Mouse (Mus musculus) limb, embryonic 11.5 days (tissue): Measurements from ENCODE around the gene Cacnb4. TPM values are rescaled to one million over a fixed set of nuclear protein-coding genes. Genes with fewer than 3 reads are reported as not detected.

Source experiments
- ATAC-seq: fragments of 200-750 bp; cut with Nextera tagmentation; 2 replicates; pipeline ENCODE4 v1.8.0; 2017; ENCODE audit warnings: low read depth; ENCODE audit not compliant: insufficient number of reproducible peaks, low FRiP score, low TSS enrichment
- DNase-seq: peaks from one replicate; pipeline ENCODE4 v3.0.0-alpha.2; 2015; ENCODE audit warnings: low spot score
- H3K27ac ChIP-seq: fragments of 300-500 bp; sonication (generic); replicated peaks from 2 replicates; pipeline ENCODE4 v1.5.1; 2014; ENCODE audit warnings: low read depth, mild to moderate bottlenecking, low read length
- H3K27me3 ChIP-seq: fragments of 300-500 bp; sonication (generic); 2 replicates; pipeline ENCODE4 v1.6.1; 2014; ENCODE audit warnings: mild to moderate bottlenecking, low read length, mixed read lengths; ENCODE audit not compliant: control insufficient read depth, insufficient read depth
- H3K36me3 ChIP-seq: fragments of 300-500 bp; sonication (generic); 2 replicates; pipeline ENCODE4 v1.6.1; 2014; ENCODE audit warnings: mild to moderate bottlenecking, low read length, moderate library complexity, mixed read lengths; ENCODE audit not compliant: control insufficient read depth, insufficient read depth
- H3K4me1 ChIP-seq: fragments of 300-500 bp; sonication (generic); 2 replicates; pipeline ENCODE4 v1.6.1; 2014; ENCODE audit warnings: low read length, mixed read lengths; ENCODE audit not compliant: control insufficient read depth, insufficient read depth
- H3K4me2 ChIP-seq: fragments of 300-500 bp; sonication (generic); 2 replicates; pipeline ENCODE4 v1.6.1; 2014; ENCODE audit warnings: low read depth, mild to moderate bottlenecking, moderate library complexity; ENCODE audit not compliant: severe bottlenecking
- H3K4me3 ChIP-seq: fragments of 300-500 bp; sonication (generic); 2 replicates; pipeline ENCODE4 v1.5.1; 2014; ENCODE audit warnings: low read depth, low read length
- H3K9ac ChIP-seq: fragments of 300-500 bp; sonication (generic); 2 replicates; pipeline ENCODE4 v1.6.1; 2014; ENCODE audit warnings: mild to moderate bottlenecking, low read length
- H3K9me3 ChIP-seq: fragments of 300-500 bp; sonication (generic); 2 replicates; pipeline ENCODE4 v1.6.1; 2016; ENCODE audit warnings: low read length; ENCODE audit not compliant: control insufficient read depth
- WGBS: fragments of 180-500 bp; shearing (Covaris S2); extraction: QIAGEN DNeasy Blood & Tissue Kit; methylation state at CpG from one replicate; pipeline ENCODE4 v1.1.7; 2014; 5-methylcytosine and 5-hydroxymethylcytosine counted together
- polyA plus RNA-seq: library from polyadenylated mRNA; unstranded; fragments of >200 nt; fragmentation: Nextera tagmentation; extraction: Ambion mirVana; gene quantifications from 2 replicates; pipeline ENCODE4 v1.2.1, GENCODE M21; 2014

The Cacnb4 gene
- polyA plus RNA-seq, 1 experiment from 2014 or later: 0.52 TPM

DNA sequence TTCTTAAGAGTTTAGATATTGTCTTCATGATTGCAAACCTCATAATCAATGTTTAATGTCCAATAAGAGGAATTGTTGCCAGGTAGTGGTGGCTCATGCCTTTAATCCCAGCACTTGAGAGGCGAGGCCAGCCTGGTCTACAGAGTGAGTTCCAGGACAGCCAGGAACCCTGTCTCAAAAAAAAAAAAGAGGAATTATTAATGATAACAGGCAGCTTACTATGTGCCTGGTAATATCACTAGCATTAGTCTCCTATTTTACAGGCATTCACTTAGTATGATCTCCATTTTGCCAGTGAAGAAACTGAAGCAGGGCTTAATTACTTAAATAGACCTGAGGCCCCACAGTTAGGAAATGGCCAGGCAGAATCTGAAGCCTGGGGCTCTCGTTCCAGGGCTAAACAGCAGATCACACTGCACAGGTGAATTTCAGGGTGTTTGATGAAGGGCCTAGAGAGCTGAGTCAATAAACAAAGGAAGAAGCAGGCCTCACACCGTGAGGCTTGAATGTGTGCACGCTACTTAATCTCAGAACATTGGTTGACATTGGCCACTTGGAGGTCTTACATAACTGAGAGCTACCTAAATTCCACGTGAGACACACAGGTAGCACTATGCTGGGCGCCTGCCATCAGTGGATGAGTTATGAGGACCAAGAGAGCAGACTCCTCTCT is 37.6 kb downstream of the Cacnb4 start:
- H3K4me1 ChIP-seq: no peaks in the 10 kb centered on the region

GRCm38 (mm10) chr2:52638226-52638625 is 38.4 kb downstream of the Cacnb4 start:
- 42% methylated on average over 4 of the region's 4 CpGs for WGBS
- ATAC-seq: no peak

More for the DNA sequence above, 37.6 kb downstream of the Cacnb4 start:
- no peak overlapping the region for H3K9ac ChIP-seq
- H3K9me3 ChIP-seq: no peaks in the 10 kb centered on the region
- no peak overlapping the region for H3K4me3 ChIP-seq
- H3K27me3 ChIP-seq: no peaks in the 10 kb centered on the region
- H3K4me2 ChIP-seq: no peak overlapping the region
- ATAC-seq: no peak
- WGBS: 72% methylated on average over 6 of the region's 6 CpGs
- DNase-seq: no peak
- no peaks in the 10 kb centered on the region for H3K36me3 ChIP-seq
- no peak overlapping the region for H3K27ac ChIP-seq

DNA sequence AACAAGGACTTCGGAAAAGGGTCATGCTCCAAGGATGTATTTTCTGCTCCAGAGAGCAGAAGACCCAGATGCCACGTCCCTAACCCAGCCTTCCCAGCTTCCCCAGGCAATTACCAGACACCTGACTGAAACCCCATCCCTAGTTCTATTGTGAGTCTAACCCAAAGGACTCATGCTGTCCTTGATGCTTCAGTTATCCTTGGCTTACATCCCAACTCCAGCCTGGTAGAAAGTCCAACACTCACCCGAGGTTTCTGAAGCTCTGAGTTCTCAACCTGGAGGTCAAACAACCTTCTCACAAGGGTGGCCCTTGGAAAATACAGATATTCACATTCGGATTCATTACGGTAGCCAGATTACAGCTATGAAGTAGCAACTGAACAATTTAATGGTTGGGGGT is 40.6 kb downstream of the Cacnb4 start:
- no peak overlapping the region for H3K4me2 ChIP-seq
- no peak overlapping the region for H3K4me3 ChIP-seq
- no peaks in the 10 kb centered on the region for H3K27me3 ChIP-seq
- no peaks in the 10 kb centered on the region for H3K4me1 ChIP-seq
- H3K9me3 ChIP-seq: no peaks in the 10 kb centered on the region
- no peak overlapping the region for H3K27ac ChIP-seq
- no peaks in the 10 kb centered on the region for H3K36me3 ChIP-seq
- WGBS: 71% methylated on average over 5 of the region's 5 CpGs
- H3K9ac ChIP-seq: no peak overlapping the region
- ATAC-seq (no peak), DNase-seq (no peak)

More at GRCm38 (mm10) chr2:52638226-52638625, 38.4 kb downstream of the Cacnb4 start:
- no peak overlapping the region for H3K4me3 ChIP-seq
- H3K4me2 ChIP-seq: no peak overlapping the region
- no peak overlapping the region for H3K27ac ChIP-seq
- H3K36me3 ChIP-seq: no peaks in the 10 kb centered on the region
- no peak for DNase-seq
- H3K9ac ChIP-seq: no peak overlapping the region
- H3K4me1 ChIP-seq: no peaks in the 10 kb centered on the region
- H3K9me3 ChIP-seq: no peaks in the 10 kb centered on the region
- H3K27me3 ChIP-seq: no peaks in the 10 kb centered on the region

GRCm38 (mm10) chr2:52635358-52635757 is 41.3 kb downstream of the Cacnb4 start:
- no peaks in the 10 kb centered on the region for H3K36me3 ChIP-seq
- ATAC-seq (no peak), DNase-seq (no peak)
- no peaks in the 10 kb centered on the region for H3K4me1 ChIP-seq
- WGBS: 11% methylated on average over 4 of the region's 4 CpGs
- H3K27me3 ChIP-seq: no peaks in the 10 kb centered on the region
- H3K9ac ChIP-seq: no peak overlapping the region
- no peak overlapping the region for H3K4me3 ChIP-seq
- no peaks in the 10 kb centered on the region for H3K9me3 ChIP-seq
- H3K4me2 ChIP-seq: no peak overlapping the region
- no peak overlapping the region for H3K27ac ChIP-seq

DNA sequence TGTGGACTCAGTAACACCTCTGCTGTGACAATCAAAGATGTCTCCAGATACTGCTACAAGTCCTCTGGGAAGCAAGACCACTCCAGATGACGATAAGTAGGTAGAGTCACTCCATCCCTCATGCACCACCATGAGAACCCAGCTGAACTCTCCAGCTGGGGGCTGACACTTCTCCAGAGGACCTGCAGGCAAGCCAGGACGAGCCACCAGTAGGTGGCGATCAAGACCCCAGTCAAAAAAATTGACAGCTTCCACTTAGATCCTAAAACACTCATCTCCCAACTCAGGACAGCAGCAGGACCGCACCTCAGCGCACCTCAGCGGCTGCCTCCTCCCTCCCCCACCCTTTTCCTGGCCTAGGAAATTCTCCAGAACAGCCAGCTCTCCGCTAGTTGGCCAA is 43.8 kb downstream of the Cacnb4 start:
- Histone ChIP-seq H3K9ac (no peak overlapping the region), H3K9me3 (no peaks in the 10 kb centered on the region), H3K27ac (no peak overlapping the region), H3K4me2 (no peak overlapping the region), H3K4me1 (no peaks in the 10 kb centered on the region), H3K4me3 (no peak overlapping the region), H3K27me3 (no peaks in the 10 kb centered on the region), H3K36me3 (no peaks in the 10 kb centered on the region)
- ATAC-seq (peak; percentile 47; the same call in 1 of the 2 replicates), DNase-seq (peak; percentile 81)
- 9% methylated on average over 7 of the region's 7 CpGs for WGBS

DNA sequence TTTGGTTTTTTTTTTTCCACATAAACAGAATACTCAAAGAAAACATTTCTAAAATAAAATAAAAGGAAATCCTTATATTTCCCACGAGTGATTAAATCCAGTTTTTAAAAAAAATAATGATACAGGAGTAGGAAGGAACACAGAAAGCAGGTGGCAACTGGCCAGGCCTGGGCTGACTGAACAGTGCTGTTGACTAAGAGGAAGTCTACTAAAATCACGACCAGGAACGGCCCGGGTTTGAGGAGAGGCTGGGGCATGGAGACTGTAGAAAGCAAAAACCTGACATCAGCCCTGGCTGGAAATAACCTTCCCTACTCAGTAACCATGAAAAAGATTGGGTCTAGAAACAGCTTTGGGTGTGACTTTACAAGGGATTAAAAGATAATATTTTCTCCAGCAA is 48.4 kb downstream of the Cacnb4 start:
- Histone ChIP-seq H3K4me3 (no peak overlapping the region), H3K27ac (no peak overlapping the region), H3K9me3 (no peaks in the 10 kb centered on the region), H3K4me1 (0 out of 2 replicates have a peak, but pooled peaks cover 4% of the 10 kb centered on the region), H3K4me2 (no peak overlapping the region), H3K27me3 (no peaks in the 10 kb centered on the region), H3K36me3 (no peaks in the 10 kb centered on the region), H3K9ac (no peak overlapping the region)
- 86% methylated on average over 4 of the region's 4 CpGs for WGBS
- ATAC-seq: no peak
- no peak for DNase-seq

DNA sequence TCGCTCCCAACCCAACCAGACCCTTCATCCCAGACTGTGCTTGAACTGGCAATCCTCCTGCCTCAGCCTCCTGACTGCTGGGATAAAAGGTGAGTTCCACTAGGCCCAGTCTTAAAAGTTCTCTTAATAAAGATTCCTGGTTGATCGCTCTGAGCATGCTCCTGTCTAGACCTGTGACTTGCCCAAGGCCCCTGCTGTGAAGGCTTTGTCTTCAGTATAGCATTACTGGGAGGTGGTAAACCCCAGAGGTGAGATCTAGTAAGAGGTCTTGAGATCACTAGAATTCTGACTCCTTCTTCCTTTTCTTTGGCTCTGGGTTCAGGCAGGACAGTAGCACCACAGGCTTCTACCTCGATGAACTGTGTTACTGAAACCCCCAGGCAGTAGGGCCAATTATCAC is 50.4 kb downstream of the Cacnb4 start:
- H3K27me3 ChIP-seq: no peaks in the 10 kb centered on the region
- ATAC-seq (no peak), DNase-seq (no peak)
- no peaks in the 10 kb centered on the region for H3K36me3 ChIP-seq
- no peak overlapping the region for H3K4me3 ChIP-seq
- no peak overlapping the region for H3K9ac ChIP-seq
- WGBS: 89% methylated on average over 3 of the region's 3 CpGs
- no peaks in the 10 kb centered on the region for H3K9me3 ChIP-seq
- no peak overlapping the region for H3K4me2 ChIP-seq
- 0 out of 2 replicates have a peak, but pooled peaks cover 4% of the 10 kb centered on the region for H3K4me1 ChIP-seq
- no peak overlapping the region for H3K27ac ChIP-seq

DNA sequence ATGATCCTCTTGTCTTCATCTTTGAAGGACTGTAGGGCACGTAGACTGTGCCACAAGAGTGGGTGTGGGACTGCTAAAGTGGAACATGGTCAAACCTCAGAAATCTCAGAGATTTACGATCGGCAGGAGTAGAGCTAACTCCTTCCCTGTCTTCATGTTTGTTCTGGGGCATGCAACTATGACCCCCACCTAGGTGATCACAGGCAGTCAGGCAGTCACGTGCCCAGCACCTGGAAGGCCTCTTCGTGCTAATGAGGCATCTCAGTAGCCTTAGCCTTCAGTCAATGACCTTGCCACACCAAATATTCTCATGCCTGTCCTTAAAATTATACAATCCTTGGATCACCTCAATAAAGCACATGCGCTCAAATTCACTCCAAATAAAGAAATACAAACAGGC is 50.9 kb downstream of the Cacnb4 start:
- 0 out of 2 replicates have a peak, but pooled peaks cover 4% of the 10 kb centered on the region for H3K4me1 ChIP-seq
- DNase-seq: no peak
- no peak overlapping the region for H3K4me2 ChIP-seq
- no peak for ATAC-seq
- H3K27ac ChIP-seq: no peak overlapping the region
- H3K4me3 ChIP-seq: no peak overlapping the region
- H3K36me3 ChIP-seq: no peaks in the 10 kb centered on the region
- H3K27me3 ChIP-seq: no peaks in the 10 kb centered on the region
- WGBS: 88% methylated on average over 6 of the region's 6 CpGs
- no peak overlapping the region for H3K9ac ChIP-seq
- no peaks in the 10 kb centered on the region for H3K9me3 ChIP-seq
